Mouse (Mus musculus): ENCODE results near the gene Dnal1. TPM values are rescaled to one million over a fixed set of nuclear protein-coding genes. Genes with fewer than 3 reads are reported as not detected.
"Not testable (repeated sequence)": the region's sequence is repeated elsewhere in the genome, so short reads cannot be mapped to it uniquely, and the experiment has no call there.

Dnal1 gene
- 3.1 and 4.5 TPM in 2 replicates for polyA plus RNA-seq (2015; fragmentation: Nextera tagmentation; extraction: Ambion mirVana)

DNA sequence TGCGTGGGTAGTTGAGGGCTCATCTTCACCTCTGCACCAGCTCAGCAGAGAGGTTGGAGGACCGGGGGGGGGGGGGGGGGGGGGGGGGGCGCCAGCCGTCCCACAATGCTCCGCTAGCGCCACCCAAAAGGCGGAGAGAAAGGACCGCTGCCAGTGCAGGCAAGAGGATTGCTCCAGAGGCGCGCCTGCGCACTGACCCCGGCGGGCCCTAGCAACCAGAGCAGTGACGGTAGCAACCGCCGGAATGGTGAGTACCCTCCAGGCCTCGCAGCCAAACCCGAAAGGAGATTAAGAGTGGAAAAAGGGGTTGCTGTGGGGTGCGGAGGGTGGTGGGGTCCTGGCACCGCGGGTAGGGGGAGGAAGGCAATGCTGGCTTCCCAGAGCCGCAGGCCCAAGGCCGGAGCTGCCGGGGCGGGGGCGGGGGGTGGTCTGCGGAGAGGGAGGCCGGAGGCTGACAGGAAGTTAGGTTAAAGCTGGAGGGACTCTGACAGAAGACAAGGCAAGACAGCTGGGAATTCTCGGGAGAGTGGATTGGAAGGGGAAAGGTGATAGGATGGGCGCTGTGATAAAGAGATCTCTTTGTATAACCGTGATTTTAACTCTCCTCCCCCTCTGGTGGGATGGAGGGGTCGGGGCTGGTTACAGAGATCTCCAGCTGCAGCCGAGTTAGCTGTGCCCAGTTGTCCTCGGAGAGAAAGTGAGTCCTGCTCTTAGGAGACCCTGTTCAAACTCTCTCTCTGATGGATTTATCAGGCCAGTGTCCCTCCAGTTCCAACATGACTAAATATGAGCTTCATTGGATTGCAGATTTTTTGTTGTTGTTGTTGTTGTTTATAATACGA lies at the start of gene Dnal1:
Gene Dnal1 (plus strand): TSS at position 214 of the 842 bp plus-strand sequence.
- WGBS, result 3% methylated on average over 33 of the region's 35 CpGs
- no peaks in the 10 kb centered on the region for H3K9me3 ChIP-seq (ENCODE audit: low read length)
- DNase-seq (ENCODE audit: low spot score), result peak; percentile 96
- peak within 1 kb of the TSS; percentile 27; the same call in 1 of the 2 replicates for H3K9ac ChIP-seq (replicated peaks; ENCODE audit: low read depth)
- H3K4me2 ChIP-seq (replicated peaks; ENCODE audit: low read depth, low read length), result peak within 1 kb of the TSS; percentile 72
- peak; percentile 35 for TF ChIP-seq CTCF (IDR thresholded peaks at IDR 0.05)
- TF ChIP-seq EP300 (IDR thresholded peaks at IDR 0.05), result no peak
- peaks cover 5% of the 10 kb centered on the region; the same call in 1 of the 2 replicates for H3K4me1 ChIP-seq (ENCODE audit: insufficient read depth, low read depth, low read length)
- H3K4me3 ChIP-seq (ENCODE audit: low read depth, low read length), result peak within 1 kb of the TSS; percentile 75
- H3K36me3 ChIP-seq (ENCODE audit: insufficient read depth, low read length), result no peaks in the 10 kb centered on the region
- H3K27ac ChIP-seq (ENCODE audit: low read length), result no peak within 1 kb of the TSS
- ATAC-seq, result peak; percentile 99
- no peaks in the 10 kb centered on the region for H3K27me3 ChIP-seq (replicated peaks; ENCODE audit: insufficient read depth, low read length)

DNA sequence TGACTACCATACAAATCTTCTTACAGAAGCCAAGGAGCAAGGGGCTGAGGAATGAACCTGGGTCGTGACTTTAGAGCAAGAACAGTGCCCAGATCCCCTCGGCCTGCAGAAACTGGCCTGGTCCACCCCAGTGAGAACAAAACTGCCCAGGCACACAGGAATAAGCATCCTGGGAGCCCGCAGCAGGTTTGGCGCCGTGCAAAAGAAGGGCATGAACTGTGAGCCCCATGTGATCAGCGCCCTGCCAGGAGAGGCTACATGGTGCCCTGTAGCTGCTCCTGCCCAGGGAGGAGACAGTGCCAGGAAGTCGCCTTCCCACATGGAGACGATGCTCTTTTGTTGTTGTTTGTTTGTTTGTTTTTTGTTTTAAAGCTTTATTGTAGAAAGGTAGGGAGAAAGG lies 49.5 kb upstream of the Dnal1 start:
- H3K4me2 ChIP-seq (replicated peaks; ENCODE audit: low read depth, low read length), result no peak overlapping the region
- ATAC-seq, result no peak
- H3K27ac ChIP-seq (ENCODE audit: low read length), result no peak overlapping the region
- H3K4me1 ChIP-seq (ENCODE audit: insufficient read depth, low read depth, low read length), result no peaks in the 10 kb centered on the region
- H3K4me3 ChIP-seq (ENCODE audit: low read depth, low read length), result no peak overlapping the region
- 72% methylated on average over 8 of the region's 8 CpGs for WGBS
- DNase-seq (ENCODE audit: low spot score), result no peak
- no peak overlapping the region for H3K9ac ChIP-seq (replicated peaks; ENCODE audit: low read depth)
- 0 out of 2 replicates have a peak, but pooled peaks cover 8% of the 10 kb centered on the region for H3K27me3 ChIP-seq (replicated peaks; ENCODE audit: insufficient read depth, low read length)
- no peaks in the 10 kb centered on the region for H3K36me3 ChIP-seq (ENCODE audit: insufficient read depth, low read length)
- H3K9me3 ChIP-seq (ENCODE audit: low read length), result no peaks in the 10 kb centered on the region
- TF ChIP-seq EP300 (IDR thresholded peaks at IDR 0.05) (no peak), CTCF (IDR thresholded peaks at IDR 0.05) (no peak)

GRCm38 (mm10) chr12:84067752-84068151 lies 46.4 kb upstream of the Dnal1 start:
- no peak overlapping the region for H3K27ac ChIP-seq (ENCODE audit: low read length)
- H3K4me1 ChIP-seq (ENCODE audit: insufficient read depth, low read depth, low read length), result no peaks in the 10 kb centered on the region
- H3K9ac ChIP-seq (replicated peaks; ENCODE audit: low read depth), result no peak overlapping the region
- DNase-seq (ENCODE audit: low spot score) (no peak), ATAC-seq (no peak)
- 0 out of 2 replicates have a peak, but pooled peaks cover 8% of the 10 kb centered on the region for H3K27me3 ChIP-seq (replicated peaks; ENCODE audit: insufficient read depth, low read length)
- H3K9me3 ChIP-seq (ENCODE audit: low read length), result no peaks in the 10 kb centered on the region
- H3K4me3 ChIP-seq (ENCODE audit: low read depth, low read length), result no peak overlapping the region
- 68% methylated on average over 4 of the region's 4 CpGs for WGBS
- no peak for TF ChIP-seq EP300 (IDR thresholded peaks at IDR 0.05)
- TF ChIP-seq CTCF (IDR thresholded peaks at IDR 0.05), result no peak
- H3K4me2 ChIP-seq (replicated peaks; ENCODE audit: low read depth, low read length), result no peak overlapping the region
- H3K36me3 ChIP-seq (ENCODE audit: insufficient read depth, low read length), result no peaks in the 10 kb centered on the region

- no peaks in the 10 kb centered on the region for H3K4me1 ChIP-seq (ENCODE audit: insufficient read depth, low read depth, low read length)
- H3K9me3 ChIP-seq (ENCODE audit: low read length), result no peaks in the 10 kb centered on the region
- no peaks in the 10 kb centered on the region for H3K36me3 ChIP-seq (ENCODE audit: insufficient read depth, low read length)
- H3K4me2 ChIP-seq (replicated peaks; ENCODE audit: low read depth, low read length), result no peak overlapping the region
- WGBS, result 58% methylated on average over 8 of the region's 8 CpGs
- 0 out of 2 replicates have a peak, but pooled peaks cover 8% of the 10 kb centered on the region for H3K27me3 ChIP-seq (replicated peaks; ENCODE audit: insufficient read depth, low read length)
- TF ChIP-seq EP300 (IDR thresholded peaks at IDR 0.05) (no peak), CTCF (IDR thresholded peaks at IDR 0.05) (no peak)
- no peak overlapping the region for H3K27ac ChIP-seq (ENCODE audit: low read length)
- H3K4me3 ChIP-seq (ENCODE audit: low read depth, low read length), result no peak overlapping the region
- ATAC-seq (no peak), DNase-seq (ENCODE audit: low spot score) (no peak)
- H3K9ac ChIP-seq (replicated peaks; ENCODE audit: low read depth), result no peak overlapping the region
Measured at GRCm38 (mm10) chr12:84068296-84068695, 45.9 kb upstream of the Dnal1 start.

GRCm38 (mm10) chr12:84068986-84069385 lies 45.2 kb upstream of the Dnal1 start, which contains the start of gene Acot5:
TSS of gene Acot5 (plus strand) at chr12:84069325.
- no peak for TF ChIP-seq CTCF (IDR thresholded peaks at IDR 0.05)
- no peak for TF ChIP-seq EP300 (IDR thresholded peaks at IDR 0.05)
- 43% methylated on average over 9 of the region's 9 CpGs for WGBS
- no peak within 1 kb of the TSS for H3K27ac ChIP-seq (ENCODE audit: low read length)
- 0 out of 2 replicates have a peak, but pooled peaks cover 8% of the 10 kb centered on the region for H3K27me3 ChIP-seq (replicated peaks; ENCODE audit: insufficient read depth, low read length)
- no peaks in the 10 kb centered on the region for H3K36me3 ChIP-seq (ENCODE audit: insufficient read depth, low read length)
- peak within 1 kb of the TSS; percentile 53 for H3K4me2 ChIP-seq (replicated peaks; ENCODE audit: low read depth, low read length)
- no peak within 1 kb of the TSS for H3K9ac ChIP-seq (replicated peaks; ENCODE audit: low read depth)
- H3K9me3 ChIP-seq (ENCODE audit: low read length), result no peaks in the 10 kb centered on the region
- H3K4me3 ChIP-seq (ENCODE audit: low read depth, low read length), result peak within 1 kb of the TSS; percentile 31; the same call in 1 of the 2 replicates
- peak; percentile 11 for DNase-seq (ENCODE audit: low spot score)
- no peaks in the 10 kb centered on the region for H3K4me1 ChIP-seq (ENCODE audit: insufficient read depth, low read depth, low read length)
- ATAC-seq, result no peak

DNA sequence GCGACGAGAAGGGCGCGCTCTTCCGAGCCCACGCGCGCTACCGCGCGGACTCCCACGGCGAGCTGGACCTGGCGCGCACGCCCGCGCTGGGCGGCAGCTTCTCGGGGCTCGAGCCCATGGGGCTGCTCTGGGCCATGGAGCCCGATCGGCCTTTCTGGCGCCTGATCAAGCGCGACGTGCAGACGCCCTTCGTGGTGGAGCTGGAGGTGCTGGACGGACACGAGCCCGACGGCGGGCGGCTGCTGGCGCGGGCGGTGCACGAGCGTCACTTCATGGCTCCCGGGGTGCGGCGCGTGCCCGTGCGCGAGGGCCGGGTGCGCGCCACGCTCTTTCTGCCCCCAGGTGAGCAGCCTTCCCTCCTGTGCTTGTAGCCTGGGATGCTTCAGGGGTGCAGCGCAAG lies 44.6 kb upstream of the Dnal1 start:
- not testable (repeated sequence) for H3K27me3 ChIP-seq (replicated peaks; ENCODE audit: insufficient read depth, low read length); H3K36me3 ChIP-seq (ENCODE audit: insufficient read depth, low read length); H3K9ac ChIP-seq (replicated peaks; ENCODE audit: low read depth); H3K27ac ChIP-seq (ENCODE audit: low read length); ATAC-seq; H3K9me3 ChIP-seq (ENCODE audit: low read length); DNase-seq (ENCODE audit: low spot score); H3K4me1 ChIP-seq (ENCODE audit: insufficient read depth, low read depth, low read length)
- H3K4me3 ChIP-seq (ENCODE audit: low read depth, low read length), result peak overlapping the region; percentile 31; the same call in 1 of the 2 replicates
- H3K4me2 ChIP-seq (replicated peaks; ENCODE audit: low read depth, low read length), result peak overlapping the region; percentile 53
- 2% methylated on average over 28 of the region's 52 CpGs for WGBS
